Mouse (Mus musculus): ENCODE data around the gene Olfml3.

Olfml3 gene

GRCm38 (mm10) chr3:103740342-103740741, 2.5 kb upstream of the Olfml3 start:
- DNase-seq (ENCODE audit: low read depth, low spot score), result no peak

- DNase-seq (ENCODE audit: low read depth, low spot score), result no peak
Observed at GRCm38 (mm10) chr3:103739329-103739728, 1.5 kb upstream of the Olfml3 start, which contains the start of gene Gm10964. TSS of gene Gm10964 (plus strand) at chr3:103739366.

GRCm38 (mm10) chr3:103737061-103737754, 593 bp downstream of the Olfml3 start:
- DNase-seq (ENCODE audit: low read depth, low spot score), result peak; percentile 36

GRCm38 (mm10) chr3:103735776-103736600, 1.8 kb downstream of the Olfml3 start:
- DNase-seq (ENCODE audit: low read depth, low spot score), result no peak

GRCm38 (mm10) chr3:103734696-103735519, 2.9 kb downstream of the Olfml3 start:
- peak; percentile 63 for DNase-seq (ENCODE audit: low read depth, low spot score)

GRCm38 (mm10) chr3:103733799-103734695, 3.8 kb downstream of the Olfml3 start:
- DNase-seq (ENCODE audit: low read depth, low spot score), result no peak

GRCm38 (mm10) chr3:103733176-103733575, 4.6 kb downstream of the Olfml3 start:
- no peak for DNase-seq (ENCODE audit: low read depth, low spot score)

DNA sequence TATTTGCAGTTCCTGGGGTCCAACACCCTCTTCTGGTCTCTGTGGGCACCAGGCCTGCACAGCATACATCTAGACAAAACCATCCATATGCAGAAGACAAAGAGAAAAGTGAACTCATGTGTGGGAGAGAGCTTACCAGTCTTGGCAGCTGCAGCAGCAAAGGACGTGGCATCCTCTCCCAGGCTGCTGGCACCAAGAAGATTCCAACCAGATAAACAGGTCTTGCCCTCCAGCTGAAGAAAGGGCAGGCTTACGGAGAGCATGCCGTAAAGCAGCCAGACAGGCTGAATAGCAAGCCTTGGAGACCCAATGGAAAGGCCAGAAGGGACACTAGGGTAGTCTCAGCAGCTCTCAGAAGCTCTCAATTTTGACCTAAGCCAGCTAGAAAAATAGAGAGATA, 5.7 kb downstream of the Olfml3 start:
- no peak for DNase-seq (ENCODE audit: low read depth, low spot score)

GRCm38 (mm10) chr3:103729850-103730249, 8.0 kb downstream of the Olfml3 start:
- DNase-seq (ENCODE audit: low read depth, low spot score), result no peak

DNA sequence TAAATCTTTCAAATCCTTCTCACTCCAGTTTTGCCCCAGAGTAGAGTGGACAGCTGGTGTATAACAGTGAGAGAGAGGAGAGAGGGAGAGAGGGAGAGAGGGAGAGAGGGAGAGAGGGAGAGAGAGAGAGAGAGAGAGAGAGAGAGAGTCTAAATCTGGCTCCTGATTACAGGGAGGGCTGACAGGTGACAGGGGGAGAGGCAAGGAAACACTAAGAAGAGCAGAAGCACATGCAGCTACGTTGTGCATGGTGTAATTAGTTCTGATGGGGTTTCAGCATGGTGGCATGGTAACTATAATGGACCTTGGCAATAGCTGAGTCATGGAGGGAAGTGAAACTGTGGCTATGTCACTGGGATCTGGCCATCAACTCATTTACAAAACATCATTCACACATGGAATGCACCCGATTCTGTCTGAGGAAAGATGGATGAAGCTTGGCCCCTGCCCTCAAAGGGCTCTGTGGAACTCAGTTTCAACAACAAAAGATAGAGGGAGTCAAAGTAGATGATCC, 9.9 kb downstream of the Olfml3 start:
- DNase-seq (ENCODE audit: low read depth, low spot score), result no peak

DNA sequence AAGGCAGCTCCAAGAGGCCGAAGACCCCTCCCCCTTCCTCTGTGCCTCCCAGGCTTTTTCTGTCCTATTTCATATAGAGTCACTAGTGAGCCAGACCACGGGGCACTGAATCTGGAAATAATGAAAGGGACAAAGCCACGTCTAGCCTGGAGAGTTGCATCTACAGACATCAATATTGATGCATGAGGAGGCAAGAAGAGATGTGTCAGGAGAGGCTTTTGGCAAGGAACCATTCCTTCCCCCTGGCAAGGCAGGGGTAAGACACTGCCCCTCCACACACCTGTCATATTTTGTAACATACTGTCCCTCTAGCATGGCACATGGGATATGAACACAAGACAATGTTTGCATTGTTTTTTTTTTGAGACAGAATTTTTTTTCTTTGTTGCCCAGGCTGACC, 11.2 kb downstream of the Olfml3 start:
- no peak for DNase-seq (ENCODE audit: low read depth, low spot score)

GRCm38 (mm10) chr3:103724137-103724536, 13.7 kb downstream of the Olfml3 start:
- no peak for DNase-seq (ENCODE audit: low read depth, low spot score)

DNA sequence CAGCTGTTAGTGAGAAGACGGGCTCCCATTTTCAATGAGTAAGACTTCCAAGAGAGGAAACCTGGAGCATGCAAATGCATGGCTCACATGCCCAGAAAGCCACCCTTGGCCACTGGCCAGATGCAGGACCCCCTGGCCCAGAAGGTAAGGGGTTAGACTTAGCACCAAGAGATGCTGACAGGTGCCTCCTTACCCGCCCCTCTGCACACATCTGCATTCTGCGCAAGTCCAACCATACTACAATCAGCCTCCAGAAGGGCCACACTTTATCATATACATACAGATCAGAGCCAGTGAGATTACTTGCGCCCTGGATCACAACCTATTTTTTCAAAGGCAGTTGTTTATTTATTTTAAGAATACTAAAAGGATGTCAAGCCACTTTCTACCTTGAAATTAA, 19.1 kb downstream of the Olfml3 start:
- no peak for DNase-seq (ENCODE audit: low read depth, low spot score)

- peak; percentile 47 for DNase-seq (ENCODE audit: low read depth, low spot score)
Observed at GRCm38 (mm10) chr3:103716774-103717760, 20.7 kb downstream of the Olfml3 start.

DNA sequence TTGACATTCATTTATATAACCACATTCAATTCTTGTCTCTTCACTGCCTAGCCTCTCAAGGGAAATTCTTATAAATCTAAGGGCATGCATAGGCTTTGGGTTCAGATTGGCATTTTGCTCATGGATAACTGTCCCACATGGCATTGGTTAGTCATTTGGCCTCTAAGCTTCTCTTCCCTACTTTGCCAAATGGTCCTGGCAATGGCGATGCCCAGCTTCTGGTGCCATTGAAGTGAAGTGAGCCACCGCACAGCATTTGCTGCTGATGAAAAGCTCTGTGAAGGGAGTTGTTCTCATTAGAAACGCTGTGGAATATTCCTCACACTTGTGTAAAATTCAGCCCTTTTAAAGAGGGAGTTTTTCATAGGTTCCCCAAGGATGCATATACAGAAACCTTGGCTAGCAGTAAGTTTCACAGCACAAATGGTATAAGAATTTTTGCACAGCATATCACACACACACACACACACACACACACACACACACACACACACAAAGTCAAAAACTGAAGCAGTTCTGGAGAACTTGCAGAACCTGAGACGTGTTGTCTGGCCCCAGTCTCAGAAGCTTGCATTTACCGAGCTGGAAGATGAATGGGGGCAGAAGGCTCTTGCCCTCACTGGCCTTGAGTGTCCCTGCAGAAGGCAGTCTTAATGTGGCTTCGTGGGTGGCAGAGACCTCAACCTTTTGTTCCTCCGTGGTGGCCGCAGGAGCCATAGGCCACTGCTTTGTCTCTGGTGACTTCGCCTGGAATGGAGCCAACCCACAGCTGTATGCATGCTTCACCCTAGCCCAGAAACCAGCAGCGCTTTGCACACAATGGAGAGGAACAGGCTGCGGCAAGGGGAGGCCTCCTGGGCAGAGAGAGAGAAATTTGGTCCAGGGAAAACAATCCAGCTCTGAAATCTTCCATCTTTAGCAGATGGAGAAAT, 21.8 kb downstream of the Olfml3 start:
- DNase-seq (ENCODE audit: low read depth, low spot score), result no peak

GRCm38 (mm10) chr3:103714942-103715341, 22.9 kb downstream of the Olfml3 start:
- DNase-seq (ENCODE audit: low read depth, low spot score), result no peak

- DNase-seq (ENCODE audit: low read depth, low spot score), result no peak
Observed at GRCm38 (mm10) chr3:103714236-103714875, 23.4 kb downstream of the Olfml3 start.

- DNase-seq (ENCODE audit: low read depth, low spot score), result no peak
Observed at GRCm38 (mm10) chr3:103712196-103712595, 25.6 kb downstream of the Olfml3 start.
